Mouse (Mus musculus): ENCODE data around the gene Tulp2. TPM values are rescaled to one million over a fixed set of nuclear protein-coding genes. Genes with fewer than 3 reads are reported as not detected.
A peak's percentile ranks its signal among the peaks of the same experiment; 100 is the strongest.
"Not testable (repeated sequence)": the region's sequence is repeated elsewhere in the genome, so short reads cannot be mapped to it uniquely, and the experiment has no call there.

The Tulp2 gene
- polyA plus RNA-seq, 1 experiment = 0.17 TPM

GRCm38 (mm10) chr7:45515436-45515835 lies 33.8 kb downstream of the Tulp2 start:
- TF ChIP-seq POLR2A (IDR thresholded peaks at IDR 0.05; ENCODE audit: borderline replicate concordance, extremely low read depth, low read depth, low read length) (no peak), CTCF (IDR thresholded peaks at IDR 0.05; ENCODE audit: insufficient read depth, low read length) (no peak)
- Histone ChIP-seq H3K4me1 (ENCODE audit: control insufficient read depth, insufficient read depth, low read length) (no peaks in the 10 kb centered on the region), H3K4me3 (replicated peaks; ENCODE audit: extremely low read depth, low read depth, low read length) (no peak overlapping the region)
- DNase-seq = no peak
- 45% methylated on average over 16 of the region's 16 CpGs for WGBS

GRCm38 (mm10) chr7:45516846-45517245 lies 35.2 kb downstream of the Tulp2 start:
- WGBS = 52% methylated on average over 5 of the region's 5 CpGs
- not testable (repeated sequence) for H3K4me3 ChIP-seq (replicated peaks; ENCODE audit: extremely low read depth, low read depth, low read length); H3K4me1 ChIP-seq (ENCODE audit: control insufficient read depth, insufficient read depth, low read length); DNase-seq

- peaks cover 10% of the 10 kb centered on the region for H3K4me1 ChIP-seq (ENCODE audit: control insufficient read depth, insufficient read depth, low read length)
- 93% methylated on average over 16 of the region's 16 CpGs for WGBS
- H3K4me3 ChIP-seq (replicated peaks; ENCODE audit: extremely low read depth, low read depth, low read length) = no peak overlapping the region
- DNase-seq = no peak
- TF ChIP-seq POLR2A (IDR thresholded peaks at IDR 0.05; ENCODE audit: borderline replicate concordance, extremely low read depth, low read depth, low read length) = no peak
- TF ChIP-seq CTCF (IDR thresholded peaks at IDR 0.05; ENCODE audit: insufficient read depth, low read length) = no peak
These were observed 36.9 kb downstream of the Tulp2 start for GRCm38 (mm10) chr7:45518618-45519017.

GRCm38 (mm10) chr7:45519345-45520120 lies 37.9 kb downstream of the Tulp2 start:
- peaks cover 12% of the 10 kb centered on the region for H3K4me1 ChIP-seq (ENCODE audit: control insufficient read depth, insufficient read depth, low read length)
- DNase-seq = no peak
- TF ChIP-seq POLR2A (IDR thresholded peaks at IDR 0.05; ENCODE audit: borderline replicate concordance, extremely low read depth, low read depth, low read length) (no peak), CTCF (IDR thresholded peaks at IDR 0.05; ENCODE audit: insufficient read depth, low read length) (no peak)
- WGBS = 69% methylated on average over 8 of the region's 8 CpGs
- no peak overlapping the region for H3K4me3 ChIP-seq (replicated peaks; ENCODE audit: extremely low read depth, low read depth, low read length)

GRCm38 (mm10) chr7:45520605-45521004 lies 38.9 kb downstream of the Tulp2 start:
- 91% methylated on average over 7 of the region's 7 CpGs for WGBS
- TF ChIP-seq POLR2A (IDR thresholded peaks at IDR 0.05; ENCODE audit: borderline replicate concordance, extremely low read depth, low read depth, low read length) (no peak), CTCF (IDR thresholded peaks at IDR 0.05; ENCODE audit: insufficient read depth, low read length) (no peak)
- no peak overlapping the region for H3K4me3 ChIP-seq (replicated peaks; ENCODE audit: extremely low read depth, low read depth, low read length)
- peaks cover 18% of the 10 kb centered on the region for H3K4me1 ChIP-seq (ENCODE audit: control insufficient read depth, insufficient read depth, low read length)
- no peak for DNase-seq

GRCm38 (mm10) chr7:45521728-45522184 lies 40.1 kb downstream of the Tulp2 start:
- Histone ChIP-seq H3K4me1 (ENCODE audit: control insufficient read depth, insufficient read depth, low read length) (peaks cover 18% of the 10 kb centered on the region), H3K4me3 (replicated peaks; ENCODE audit: extremely low read depth, low read depth, low read length) (peak overlapping the region; percentile 62)
- TF ChIP-seq CTCF (IDR thresholded peaks at IDR 0.05; ENCODE audit: insufficient read depth, low read length) = no peak
- TF ChIP-seq POLR2A (IDR thresholded peaks at IDR 0.05; ENCODE audit: borderline replicate concordance, extremely low read depth, low read depth, low read length) = peak; percentile 69; the same call in 1 of the 2 replicates
- DNase-seq = peak; percentile 85
- WGBS = under 1% methylated on average over 28 of the region's 28 CpGs

GRCm38 (mm10) chr7:45522194-45522752 lies 40.6 kb downstream of the Tulp2 start:
- peak overlapping the region; percentile 62 for H3K4me3 ChIP-seq (replicated peaks; ENCODE audit: extremely low read depth, low read depth, low read length)
- TF ChIP-seq CTCF (IDR thresholded peaks at IDR 0.05; ENCODE audit: insufficient read depth, low read length) (no peak), POLR2A (IDR thresholded peaks at IDR 0.05; ENCODE audit: borderline replicate concordance, extremely low read depth, low read depth, low read length) (no peak)
- 58% methylated on average over 16 of the region's 16 CpGs for WGBS
- DNase-seq = no peak
- H3K4me1 ChIP-seq (ENCODE audit: control insufficient read depth, insufficient read depth, low read length) = peaks cover 18% of the 10 kb centered on the region

GRCm38 (mm10) chr7:45522957-45523676 lies 41.4 kb downstream of the Tulp2 start:
- Histone ChIP-seq H3K4me3 (replicated peaks; ENCODE audit: extremely low read depth, low read depth, low read length) (peak overlapping the region; percentile 19), H3K4me1 (ENCODE audit: control insufficient read depth, insufficient read depth, low read length) (peaks cover 18% of the 10 kb centered on the region)
- WGBS = 58% methylated on average over 18 of the region's 18 CpGs
- TF ChIP-seq POLR2A (IDR thresholded peaks at IDR 0.05; ENCODE audit: borderline replicate concordance, extremely low read depth, low read depth, low read length) (0 out of 2 replicates have a peak, but pooled peaks have one; percentile 7), CTCF (IDR thresholded peaks at IDR 0.05; ENCODE audit: insufficient read depth, low read length) (no peak)
- DNase-seq = no peak

- 0 out of 2 replicates have a peak, but pooled peaks have one; percentile 4 for TF ChIP-seq POLR2A (IDR thresholded peaks at IDR 0.05; ENCODE audit: borderline replicate concordance, extremely low read depth, low read depth, low read length)
- TF ChIP-seq CTCF (IDR thresholded peaks at IDR 0.05; ENCODE audit: insufficient read depth, low read length) = no peak
- no peak for DNase-seq
- H3K4me1 ChIP-seq (ENCODE audit: control insufficient read depth, insufficient read depth, low read length) = peaks cover 18% of the 10 kb centered on the region
- 62% methylated on average over 13 of the region's 13 CpGs for WGBS
- peak overlapping the region; percentile 22 for H3K4me3 ChIP-seq (replicated peaks; ENCODE audit: extremely low read depth, low read depth, low read length)
These were observed 42.0 kb downstream of the Tulp2 start for GRCm38 (mm10) chr7:45523678-45524170.
